Comparison of ENCODE assay signal across 12 mouse cellular contexts in genomic region chr11:62809201-62809600, GRCm38 (mm10). TPM values are rescaled to one million over a fixed set of nuclear protein-coding genes. Genes with fewer than 3 reads are reported as not detected.
A peak's percentile ranks its signal among the peaks of the same experiment; 100 is the strongest.
DNase-seq lines count a peak whose midpoint lies in the region; ATAC-seq and TF ChIP-seq lines count a peak whose summit lies in the region.
"Had no signal": no experiment of that assay in that cellular context is flagged by ENCODE, and none has a peak within 500 bp of the region (broad histone marks: within the 10 kb centered on the region; RNA-seq: fewer than 3 reads in every experiment).

No protein-coding gene starts in this region.

- no peak for ATAC-seq in kidney, embryonic 14.5 days (ENCODE audit: low FRiP score, low TSS enrichment)
- ATAC-seq in erythroblast, adult 5-6 weeks (replicated peaks; ENCODE audit: low FRiP score, poor library complexity, severe bottlenecking) = no peak

- no peaks in the 10 kb centered on the region for H3K4me1 ChIP-seq in kidney, embryonic 14.5 days (ENCODE audit: control insufficient read depth, insufficient read depth, low read length)
- H3K4me1 ChIP-seq in ES-Bruce4 (ENCODE audit: control insufficient read depth, insufficient read depth, low read length) = no peaks in the 10 kb centered on the region

- peak; percentile 4 for DNase-seq in cerebellum, adult 8-10 months
- DNase-seq in cerebellum, adult 11-12 months = no peak
- DNase-seq in kidney, postnatal 4 days = peak; percentile 56 to 60
- DNase-seq in induced T-regulatory cell, adult 2 months (ENCODE audit: low read depth) = peak; percentile 28
- no peak for DNase-seq in Muller cell, postnatal 12 days (ENCODE audit: inconsistent ontology term)
- DNase-seq: gastrocnemius, postnatal 10 days had no signal

- H3K27ac ChIP-seq in kidney, embryonic 14.5 days (ENCODE audit: low read depth, low read length) = no peak overlapping the region
- H3K27ac ChIP-seq in ES-Bruce4 (ENCODE audit: insufficient read depth, low read length) = no peak overlapping the region

- TF ChIP-seq POLR2A in ES-Bruce4 (IDR thresholded peaks at IDR 0.05; ENCODE audit: insufficient read depth, low read length) = no peak

- no peak overlapping the region for H3K4me2 ChIP-seq in kidney, embryonic 14.5 days (replicated peaks; ENCODE audit: low read depth, low read length)

- no peak overlapping the region for H3K9ac ChIP-seq in kidney, embryonic 14.5 days (ENCODE audit: low read depth, low read length)
- H3K9ac ChIP-seq in ES-Bruce4 (ENCODE audit: low read depth, poor library complexity, severe bottlenecking) = no peak overlapping the region

- WGBS in kidney, embryonic 14.5 days = 52% methylated on average over 4 of the region's 4 CpGs

- TF ChIP-seq EP300 in ES-Bruce4 (IDR thresholded peaks at IDR 0.05; ENCODE audit: insufficient read depth, low read depth, low read length) = no peak

- TF ChIP-seq CTCF in ES-Bruce4 (IDR thresholded peaks at IDR 0.05; ENCODE audit: low read depth, low read length) = peak; percentile 2

- H3K36me3 ChIP-seq in kidney, embryonic 14.5 days (ENCODE audit: control insufficient read depth, insufficient read depth, low read length) = no peaks in the 10 kb centered on the region
- no peaks in the 10 kb centered on the region for H3K36me3 ChIP-seq in ES-Bruce4 (ENCODE audit: control insufficient read depth, insufficient read depth, low read length, poor library complexity, severe bottlenecking)

- no peaks in the 10 kb centered on the region; the same call in 1 of the 2 replicates for H3K9me3 ChIP-seq in kidney, embryonic 14.5 days (ENCODE audit: control insufficient read depth, low read length)
- peaks cover 7% of the 10 kb centered on the region for H3K9me3 ChIP-seq in ES-Bruce4 (replicated peaks; ENCODE audit: control insufficient read depth, insufficient read depth, low read length, poor library complexity, severe bottlenecking)

- H3K27me3 ChIP-seq in kidney, embryonic 14.5 days (ENCODE audit: control insufficient read depth, insufficient read depth, low read length) = no peaks in the 10 kb centered on the region
- no peaks in the 10 kb centered on the region; the same call in 1 of the 2 replicates for H3K27me3 ChIP-seq in ES-Bruce4 (ENCODE audit: control insufficient read depth, insufficient read depth, low read length, poor library complexity, severe bottlenecking)

- no peak overlapping the region for H3K4me3 ChIP-seq in kidney, embryonic 14.5 days (ENCODE audit: low read length)
- H3K4me3 ChIP-seq in ES-Bruce4 (ENCODE audit: low read depth, low read length) = no peak overlapping the region

RNA-seq across cellular contexts. Expression of gene Trim16, which starts 10.8 kb away (rescaled TPM):
- 10.5 and 18.6 TPM in 2 replicates for polyA plus RNA-seq in kidney, embryonic 14.5 days (2014; fragmentation: Nextera tagmentation; extraction: Ambion mirVana)
- polyA plus RNA-seq in ES-Bruce4 (2011; ENCODE audit: insufficient read depth, insufficient read length, low read depth, missing spikeins) = 0.61 and 0.73 TPM in 2 replicates
- total RNA-seq in erythroblast, adult 5-6 weeks (2015; ENCODE audit: low replicate concordance) = 7.5 and 8.8 TPM in 2 replicates
- total RNA-seq in erythroblast, adult 5-6 weeks (2017; ENCODE audit: low replicate concordance) = 4.3 and 8.5 TPM in 2 replicates

RNA-seq across cellular contexts. Expression of gene Zfp286, which starts 19.9 kb away (rescaled TPM):
- polyA plus RNA-seq in kidney, embryonic 14.5 days (2014; fragmentation: Nextera tagmentation; extraction: Ambion mirVana) = 19.6 and 19.7 TPM in 2 replicates
- polyA plus RNA-seq in ES-Bruce4 (2011; ENCODE audit: insufficient read depth, insufficient read length, low read depth, missing spikeins) = 2.9 and 3.6 TPM in 2 replicates
- total RNA-seq in erythroblast, adult 5-6 weeks (2015; ENCODE audit: low replicate concordance) = 0.63 TPM in 1 of 2 replicates, not detected in the other
- not detected in 2 replicates for total RNA-seq in erythroblast, adult 5-6 weeks (2017; ENCODE audit: low replicate concordance)

RNA-seq across cellular contexts. Expression of gene Fbxw10, which starts 37.7 kb away (rescaled TPM):
- polyA plus RNA-seq in kidney, embryonic 14.5 days (2014; fragmentation: Nextera tagmentation; extraction: Ambion mirVana) = 0.53 and 0.73 TPM in 2 replicates
- 1.3 TPM in 1 of 2 replicates, not detected in the other for polyA plus RNA-seq in ES-Bruce4 (2011; ENCODE audit: insufficient read depth, insufficient read length, low read depth, missing spikeins)
- not detected in 2 replicates for total RNA-seq in erythroblast, adult 5-6 weeks (2015; ENCODE audit: low replicate concordance)
- 0.42 TPM in 1 of 2 replicates, not detected in the other for total RNA-seq in erythroblast, adult 5-6 weeks (2017; ENCODE audit: low replicate concordance)

RNA-seq across cellular contexts. Expression of gene Gm10428, which starts 56.3 kb away (rescaled TPM):
- polyA plus RNA-seq in kidney, embryonic 14.5 days (2014; fragmentation: Nextera tagmentation; extraction: Ambion mirVana) = not detected in 2 replicates
- polyA plus RNA-seq in ES-Bruce4 (2011; ENCODE audit: insufficient read depth, insufficient read length, low read depth, missing spikeins) = not detected in 2 replicates
- total RNA-seq in erythroblast, adult 5-6 weeks (2015; ENCODE audit: low replicate concordance) = not detected in 2 replicates
- total RNA-seq in erythroblast, adult 5-6 weeks (2017; ENCODE audit: low replicate concordance) = not detected in 2 replicates
- total RNA-seq: gastrocnemius, postnatal 10 days had no signal
- polyA plus RNA-seq: large intestine, adult 2 months; macrophage; urinary bladder, adult 2 months had no signal

Comparison
In these comparisons a context has a peak if more than half of its experiments do, and no peak if none do; other contexts are left out.
1. DNase-seq: peak in cerebellum, adult 8-10 months (single experiment), kidney, postnatal 4 days (2 of 2) and induced T-regulatory cell, adult 2 months (single experiment); none in cerebellum, adult 11-12 months (single experiment) and Muller cell, postnatal 12 days (single experiment).